Mouse (Mus musculus): Measurements from ENCODE around the gene Peli2. TPM values are rescaled to one million over a fixed set of nuclear protein-coding genes. Genes with fewer than 3 reads are reported as not detected.

The Peli2 gene
- polyA plus RNA-seq, 1 experiment from 2014 or later = 4.6 TPM

GRCm38 (mm10) chr14:48132241-48132640, 11.6 kb downstream of the Peli2 start:
- Histone ChIP-seq H3K9ac (ENCODE audit: low read depth, low read length) (no peak overlapping the region), H3K27ac (ENCODE audit: low read length) (no peak overlapping the region), H3K36me3 (ENCODE audit: control insufficient read depth, insufficient read depth, low read length) (no peaks in the 10 kb centered on the region), H3K4me1 (ENCODE audit: control insufficient read depth, insufficient read depth, low read length) (peaks cover 17% of the 10 kb centered on the region), H3K4me3 (ENCODE audit: low read depth, low read length) (no peak overlapping the region), H3K27me3 (ENCODE audit: control insufficient read depth, insufficient read depth, low read depth, low read length) (peaks cover 5% of the 10 kb centered on the region; the same call in 1 of the 2 replicates), H3K4me2 (ENCODE audit: low read length) (no peak overlapping the region), H3K9me3 (replicated peaks; ENCODE audit: control insufficient read depth, low read length, poor library complexity, severe bottlenecking) (no peaks in the 10 kb centered on the region)
- WGBS = 76% methylated on average over 3 of the region's 3 CpGs
- ATAC-seq = no peak

- H3K27me3 ChIP-seq (ENCODE audit: control insufficient read depth, insufficient read depth, low read depth, low read length) = peaks cover 5% of the 10 kb centered on the region; the same call in 1 of the 2 replicates
- peaks cover 14% of the 10 kb centered on the region for H3K4me1 ChIP-seq (ENCODE audit: control insufficient read depth, insufficient read depth, low read length)
- 58% methylated on average over 21 of the region's 21 CpGs for WGBS
- no peak for ATAC-seq
- no peaks in the 10 kb centered on the region for H3K36me3 ChIP-seq (ENCODE audit: control insufficient read depth, insufficient read depth, low read length)
- no peak overlapping the region for H3K4me2 ChIP-seq (ENCODE audit: low read length)
- no peak overlapping the region for H3K4me3 ChIP-seq (ENCODE audit: low read depth, low read length)
- no peak overlapping the region for H3K9ac ChIP-seq (ENCODE audit: low read depth, low read length)
- H3K9me3 ChIP-seq (replicated peaks; ENCODE audit: control insufficient read depth, low read length, poor library complexity, severe bottlenecking) = no peaks in the 10 kb centered on the region
- 0 out of 2 replicates have a peak overlapping the region, but pooled peaks have one; percentile 6 for H3K27ac ChIP-seq (ENCODE audit: low read length)
Measured at GRCm38 (mm10) chr14:48132865-48133802, 12.5 kb downstream of the Peli2 start.

GRCm38 (mm10) chr14:48134344-48134743, 13.7 kb downstream of the Peli2 start:
- no peak for ATAC-seq
- no peak overlapping the region for H3K27ac ChIP-seq (ENCODE audit: low read length)
- 35% methylated on average over 7 of the region's 7 CpGs for WGBS

GRCm38 (mm10) chr14:48135816-48136345, 15.3 kb downstream of the Peli2 start:
- Histone ChIP-seq H3K9me3 (replicated peaks; ENCODE audit: control insufficient read depth, low read length, poor library complexity, severe bottlenecking) (no peaks in the 10 kb centered on the region), H3K4me2 (ENCODE audit: low read length) (0 out of 2 replicates have a peak overlapping the region, but pooled peaks have one; percentile 14), H3K36me3 (ENCODE audit: control insufficient read depth, insufficient read depth, low read length) (no peaks in the 10 kb centered on the region), H3K4me1 (ENCODE audit: control insufficient read depth, insufficient read depth, low read length) (peaks cover 18% of the 10 kb centered on the region), H3K27ac (ENCODE audit: low read length) (no peak overlapping the region), H3K9ac (ENCODE audit: low read depth, low read length) (no peak overlapping the region), H3K4me3 (ENCODE audit: low read depth, low read length) (no peak overlapping the region), H3K27me3 (ENCODE audit: control insufficient read depth, insufficient read depth, low read depth, low read length) (peaks cover 5% of the 10 kb centered on the region; the same call in 1 of the 2 replicates)
- ATAC-seq = peak; percentile 49; the same call in 1 of the 2 replicates
- 27% methylated on average over 11 of the region's 11 CpGs for WGBS

More at GRCm38 (mm10) chr14:48134344-48134743, 13.7 kb downstream of the Peli2 start:
- Histone ChIP-seq H3K9ac (ENCODE audit: low read depth, low read length) (no peak overlapping the region), H3K4me2 (ENCODE audit: low read length) (no peak overlapping the region), H3K4me1 (ENCODE audit: control insufficient read depth, insufficient read depth, low read length) (peaks cover 15% of the 10 kb centered on the region), H3K36me3 (ENCODE audit: control insufficient read depth, insufficient read depth, low read length) (no peaks in the 10 kb centered on the region), H3K9me3 (replicated peaks; ENCODE audit: control insufficient read depth, low read length, poor library complexity, severe bottlenecking) (no peaks in the 10 kb centered on the region), H3K4me3 (ENCODE audit: low read depth, low read length) (no peak overlapping the region), H3K27me3 (ENCODE audit: control insufficient read depth, insufficient read depth, low read depth, low read length) (peaks cover 5% of the 10 kb centered on the region; the same call in 1 of the 2 replicates)

GRCm38 (mm10) chr14:48137731-48138130, 17.1 kb downstream of the Peli2 start:
- no peak for ATAC-seq
- Histone ChIP-seq H3K27ac (ENCODE audit: low read length) (no peak overlapping the region), H3K4me2 (ENCODE audit: low read length) (no peak overlapping the region), H3K4me3 (ENCODE audit: low read depth, low read length) (no peak overlapping the region), H3K9ac (ENCODE audit: low read depth, low read length) (no peak overlapping the region), H3K27me3 (ENCODE audit: control insufficient read depth, insufficient read depth, low read depth, low read length) (0 out of 2 replicates have a peak, but pooled peaks cover 2% of the 10 kb centered on the region), H3K36me3 (ENCODE audit: control insufficient read depth, insufficient read depth, low read length) (no peaks in the 10 kb centered on the region), H3K9me3 (replicated peaks; ENCODE audit: control insufficient read depth, low read length, poor library complexity, severe bottlenecking) (no peaks in the 10 kb centered on the region), H3K4me1 (ENCODE audit: control insufficient read depth, insufficient read depth, low read length) (peaks cover 19% of the 10 kb centered on the region)
- WGBS = 77% methylated on average over 8 of the region's 8 CpGs

GRCm38 (mm10) chr14:48138138-48138537, 17.5 kb downstream of the Peli2 start:
- Histone ChIP-seq H3K36me3 (ENCODE audit: control insufficient read depth, insufficient read depth, low read length) (no peaks in the 10 kb centered on the region), H3K4me3 (ENCODE audit: low read depth, low read length) (no peak overlapping the region), H3K9me3 (replicated peaks; ENCODE audit: control insufficient read depth, low read length, poor library complexity, severe bottlenecking) (no peaks in the 10 kb centered on the region), H3K4me2 (ENCODE audit: low read length) (no peak overlapping the region), H3K4me1 (ENCODE audit: control insufficient read depth, insufficient read depth, low read length) (peaks cover 23% of the 10 kb centered on the region), H3K27me3 (ENCODE audit: control insufficient read depth, insufficient read depth, low read depth, low read length) (0 out of 2 replicates have a peak, but pooled peaks cover 2% of the 10 kb centered on the region), H3K27ac (ENCODE audit: low read length) (no peak overlapping the region), H3K9ac (ENCODE audit: low read depth, low read length) (no peak overlapping the region)
- no peak for ATAC-seq
- WGBS = 44% methylated on average over 8 of the region's 8 CpGs

GRCm38 (mm10) chr14:48139409-48139808, 18.8 kb downstream of the Peli2 start:
- no peak overlapping the region for H3K4me2 ChIP-seq (ENCODE audit: low read length)
- H3K9ac ChIP-seq (ENCODE audit: low read depth, low read length) = no peak overlapping the region
- 88% methylated on average over 3 of the region's 3 CpGs for WGBS
- no peaks in the 10 kb centered on the region for H3K36me3 ChIP-seq (ENCODE audit: control insufficient read depth, insufficient read depth, low read length)
- no peaks in the 10 kb centered on the region for H3K27me3 ChIP-seq (ENCODE audit: control insufficient read depth, insufficient read depth, low read depth, low read length)
- H3K4me1 ChIP-seq (ENCODE audit: control insufficient read depth, insufficient read depth, low read length) = peaks cover 22% of the 10 kb centered on the region
- no peak overlapping the region for H3K27ac ChIP-seq (ENCODE audit: low read length)
- ATAC-seq = no peak
- no peak overlapping the region for H3K4me3 ChIP-seq (ENCODE audit: low read depth, low read length)
- no peaks in the 10 kb centered on the region for H3K9me3 ChIP-seq (replicated peaks; ENCODE audit: control insufficient read depth, low read length, poor library complexity, severe bottlenecking)

GRCm38 (mm10) chr14:48141694-48142093, 21.1 kb downstream of the Peli2 start:
- no peak overlapping the region for H3K4me3 ChIP-seq (ENCODE audit: low read depth, low read length)
- H3K4me1 ChIP-seq (ENCODE audit: control insufficient read depth, insufficient read depth, low read length) = peaks cover 10% of the 10 kb centered on the region; the same call in 1 of the 2 replicates
- no peak for ATAC-seq
- no peaks in the 10 kb centered on the region for H3K9me3 ChIP-seq (replicated peaks; ENCODE audit: control insufficient read depth, low read length, poor library complexity, severe bottlenecking)
- 71% methylated on average over 8 of the region's 8 CpGs for WGBS
- H3K27ac ChIP-seq (ENCODE audit: low read length) = no peak overlapping the region
- no peaks in the 10 kb centered on the region for H3K36me3 ChIP-seq (ENCODE audit: control insufficient read depth, insufficient read depth, low read length)
- no peak overlapping the region for H3K9ac ChIP-seq (ENCODE audit: low read depth, low read length)
- no peak overlapping the region for H3K4me2 ChIP-seq (ENCODE audit: low read length)
- no peaks in the 10 kb centered on the region for H3K27me3 ChIP-seq (ENCODE audit: control insufficient read depth, insufficient read depth, low read depth, low read length)

GRCm38 (mm10) chr14:48142696-48143095, 22.1 kb downstream of the Peli2 start:
- no peak for ATAC-seq
- no peaks in the 10 kb centered on the region for H3K36me3 ChIP-seq (ENCODE audit: control insufficient read depth, insufficient read depth, low read length)
- H3K27me3 ChIP-seq (ENCODE audit: control insufficient read depth, insufficient read depth, low read depth, low read length) = no peaks in the 10 kb centered on the region
- H3K9ac ChIP-seq (ENCODE audit: low read depth, low read length) = no peak overlapping the region
- no peak overlapping the region for H3K27ac ChIP-seq (ENCODE audit: low read length)
- WGBS = 66% methylated on average over 10 of the region's 10 CpGs
- H3K9me3 ChIP-seq (replicated peaks; ENCODE audit: control insufficient read depth, low read length, poor library complexity, severe bottlenecking) = no peaks in the 10 kb centered on the region
- no peak overlapping the region for H3K4me3 ChIP-seq (ENCODE audit: low read depth, low read length)
- H3K4me2 ChIP-seq (ENCODE audit: low read length) = no peak overlapping the region
- H3K4me1 ChIP-seq (ENCODE audit: control insufficient read depth, insufficient read depth, low read length) = peaks cover 10% of the 10 kb centered on the region; the same call in 1 of the 2 replicates

All from midbrain, embryonic 16.5 days (tissue).